Mouse (Mus musculus) embryonic fibroblast, embryonic 13.5 days (primary cell): Measurements from ENCODE around the gene Cstf1.

Source experiments
- CTCF ChIP-seq: IDR thresholded peaks from 2 replicates; pipeline ENCODE4 v1.5.1; 2011; ENCODE audit warnings: mild to moderate bottlenecking, control low read depth, low read length, moderate library complexity, borderline replicate concordance; ENCODE audit not compliant: insufficient read depth
- POLR2A ChIP-seq: IDR thresholded peaks from 2 replicates; pipeline ENCODE4 v1.6.1; 2011; ENCODE audit warnings: low read depth, mild to moderate bottlenecking, control low read depth, low read length, moderate library complexity

- TF ChIP-seq POLR2A (no peak), CTCF (peak; percentile 82)
These were observed 41.3 kb upstream of the Cstf1 start for GRCm38 (mm10) chr2:172329179-172329578.
